Mouse (Mus musculus) lung, adult 2 months (tissue): ENCODE data around the gene Cyfip1.
A peak's percentile ranks its signal among the peaks of the same experiment; 100 is the strongest.

ENCODE experiments used
- CTCF ChIP-seq: fragments of 200-500 bp; IDR thresholded peaks from 2 replicates; pipeline ENCODE4 v1.5.1; 2011; ENCODE audit warnings: mild to moderate bottlenecking, low read length, control low read depth; ENCODE audit not compliant: insufficient read depth
- POLR2A ChIP-seq: fragments of 200-500 bp; IDR thresholded peaks from 2 replicates; pipeline ENCODE4 v1.6.1; 2011; ENCODE audit warnings: low read depth, mild to moderate bottlenecking, control low read depth, low read length, borderline replicate concordance; ENCODE audit errors: extremely low read depth

GRCm38 (mm10) chr7:55793952-55794603 is 47.5 kb upstream of the Cyfip1 start, which contains the start of gene Tubgcp5:
- TF ChIP-seq POLR2A (peak; percentile 80), CTCF (no peak)
